Mouse (Mus musculus) effector memory CD4-positive, alpha-beta T cell, adult 7 months (primary cell): ENCODE measurements around the gene Klf7. TPM values are rescaled to one million over a fixed set of nuclear protein-coding genes. Genes with fewer than 3 reads are reported as not detected.

Experiments used
- polyA plus RNA-seq: library from polyadenylated mRNA; unstranded; fragments of 100-300 nt; shearing (Covaris generic); gene quantifications from one replicate; pipeline ENCODE4 v1.2.1, GENCODE M21; 2017

Gene Klf7
- polyA plus RNA-seq: 22.0 TPM

GRCm38 (mm10) chr1:64121559-64122465 is at the start of gene Klf7:
Klf7 (minus strand) TSS chr1:64122282.

